Mouse (Mus musculus): ENCODE data around the gene Cep41.

Gene Cep41

GRCm38 (mm10) chr6:30620591-30620990 lies 73.0 kb downstream of the Cep41 start:
- no peak for DNase-seq

- DNase-seq, result no peak
Observed at GRCm38 (mm10) chr6:30619606-30620005, 73.9 kb downstream of the Cep41 start.

GRCm38 (mm10) chr6:30618735-30619134 lies 74.8 kb downstream of the Cep41 start:
- no peak for DNase-seq

- DNase-seq, result no peak
Observed at GRCm38 (mm10) chr6:30617959-30618590, 75.5 kb downstream of the Cep41 start.

GRCm38 (mm10) chr6:30617020-30617958 lies 76.3 kb downstream of the Cep41 start:
- DNase-seq, result peak; percentile 55

GRCm38 (mm10) chr6:30616491-30616941 lies 77.0 kb downstream of the Cep41 start:
- DNase-seq, result no peak

GRCm38 (mm10) chr6:30615741-30616140 lies 77.8 kb downstream of the Cep41 start:
- no peak for DNase-seq

- no peak for DNase-seq
Observed at GRCm38 (mm10) chr6:30614251-30614650, 79.3 kb downstream of the Cep41 start.

- DNase-seq, result no peak
Observed at GRCm38 (mm10) chr6:30611212-30611611, 82.3 kb downstream of the Cep41 start.

- no peak for DNase-seq
Observed at GRCm38 (mm10) chr6:30610710-30611109, 82.8 kb downstream of the Cep41 start, which contains the start of gene Cpa5. Cpa5 (plus strand) TSS chr6:30611010.

GRCm38 (mm10) chr6:30605672-30606071 lies 87.9 kb downstream of the Cep41 start:
- DNase-seq, result no peak

- no peak for DNase-seq
Observed at GRCm38 (mm10) chr6:30605111-30605510, 88.4 kb downstream of the Cep41 start.

GRCm38 (mm10) chr6:30604342-30604867 lies 89.1 kb downstream of the Cep41 start:
- DNase-seq, result no peak
